Mouse (Mus musculus): ENCODE data around the gene Hoxa13.

Gene Hoxa13

GRCm38 (mm10) chr6:52260654-52261575 lies at the start of gene Hoxa13:
Gene Hoxa13, minus strand, starts transcription at chr6:52260880.
- DNase-seq (ENCODE audit: low spot score), result peak; percentile 66

GRCm38 (mm10) chr6:52310366-52310765 lies 49.7 kb upstream of the Hoxa13 start:
- peak; percentile 38 for DNase-seq (ENCODE audit: low spot score)

GRCm38 (mm10) chr6:52309766-52310165 lies 49.1 kb upstream of the Hoxa13 start:
- no peak for DNase-seq (ENCODE audit: low spot score)

DNA sequence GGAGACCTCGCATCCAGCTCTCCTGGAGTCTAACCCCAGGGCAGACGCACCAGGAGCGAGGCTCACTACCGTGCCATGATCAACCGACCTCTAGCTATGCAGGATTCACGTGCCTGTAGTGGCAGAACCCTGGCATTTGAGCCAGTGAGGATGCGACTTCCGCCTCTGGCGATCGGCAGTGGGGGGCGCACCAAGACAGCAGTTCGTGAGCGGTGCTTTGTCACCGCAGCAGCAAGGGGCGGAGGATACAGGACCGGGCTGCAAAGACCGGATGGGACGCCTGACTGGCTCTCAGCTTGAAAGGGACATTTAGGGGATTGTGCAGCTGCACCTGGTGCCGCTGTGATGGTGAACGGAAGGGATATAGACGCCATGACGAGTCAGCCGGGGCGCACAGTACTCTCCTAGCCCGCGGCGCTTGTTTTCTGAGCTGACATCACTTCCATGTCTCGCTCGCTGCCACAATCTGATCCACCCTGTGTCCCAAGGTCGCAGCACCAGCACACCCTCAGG lies 45.3 kb upstream of the Hoxa13 start:
- peak; percentile 63 for DNase-seq (ENCODE audit: low spot score)

- no peak for DNase-seq (ENCODE audit: low spot score)
These were observed 42.7 kb upstream of the Hoxa13 start for GRCm38 (mm10) chr6:52303426-52303825.

DNA sequence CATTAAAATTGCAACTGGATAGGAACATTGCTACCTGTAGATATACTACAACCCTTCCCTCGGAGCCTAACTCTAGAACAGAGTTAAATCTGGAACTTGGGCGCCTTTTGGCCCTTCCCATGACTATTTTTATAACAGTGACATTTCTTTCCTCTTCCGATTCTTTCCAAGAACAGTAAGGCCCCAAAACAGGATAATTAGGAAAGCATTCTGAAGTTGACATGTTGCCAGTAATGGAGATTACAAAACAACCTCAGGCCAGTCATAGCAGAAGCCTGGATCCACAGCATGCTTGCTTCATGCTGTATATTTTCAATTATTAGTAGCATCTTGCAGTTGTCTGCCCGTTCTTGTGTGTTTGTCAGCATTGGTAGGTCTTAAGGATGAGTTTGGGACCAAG lies 40.1 kb upstream of the Hoxa13 start:
- no peak for DNase-seq (ENCODE audit: low spot score)

DNA sequence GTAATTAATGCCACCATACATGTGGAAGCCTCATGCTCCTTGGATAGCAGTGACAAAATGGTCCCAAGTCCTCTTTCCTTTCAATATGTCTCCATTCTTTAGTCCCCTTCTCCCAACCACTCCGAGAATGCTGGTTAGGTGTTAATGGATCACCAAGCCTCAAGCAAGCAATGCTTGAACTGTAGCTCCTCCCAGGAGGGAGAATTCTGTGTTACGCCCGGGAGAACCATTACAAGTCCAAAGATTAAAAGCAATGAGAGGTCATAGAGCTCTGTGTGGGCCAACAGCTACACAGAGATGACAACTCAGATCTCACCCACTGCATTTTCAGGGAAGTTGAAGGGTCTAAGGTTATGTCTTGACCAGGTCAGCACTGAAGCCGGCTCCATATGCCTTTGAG lies 37.8 kb upstream of the Hoxa13 start:
- DNase-seq (ENCODE audit: low spot score), result no peak

GRCm38 (mm10) chr6:52294616-52295015 lies 33.9 kb upstream of the Hoxa13 start:
- DNase-seq (ENCODE audit: low spot score), result no peak

DNA sequence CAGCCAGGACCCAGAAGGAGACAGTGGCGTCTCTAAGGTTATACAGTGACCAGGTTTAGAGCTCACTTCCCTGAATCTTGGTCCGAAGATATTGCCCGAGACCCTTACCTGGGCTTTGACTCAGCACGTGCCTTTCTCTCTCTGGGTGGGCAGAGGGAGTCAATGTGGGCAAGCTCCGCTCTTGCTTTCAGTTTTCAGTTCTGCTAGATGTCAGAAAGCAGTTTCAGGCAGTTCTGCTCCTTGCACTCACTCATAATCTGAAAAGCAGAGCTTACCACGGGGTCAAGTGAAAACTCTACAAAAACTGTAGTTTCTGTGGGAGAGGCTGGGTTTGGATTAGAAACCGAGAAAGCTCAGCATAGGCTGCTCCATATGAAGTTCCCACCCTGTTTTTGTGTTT lies 31.6 kb upstream of the Hoxa13 start:
- no peak for DNase-seq (ENCODE audit: low spot score)

GRCm38 (mm10) chr6:52291021-52291860 lies 30.6 kb upstream of the Hoxa13 start:
- DNase-seq (ENCODE audit: low spot score), result peak; percentile 51

DNA sequence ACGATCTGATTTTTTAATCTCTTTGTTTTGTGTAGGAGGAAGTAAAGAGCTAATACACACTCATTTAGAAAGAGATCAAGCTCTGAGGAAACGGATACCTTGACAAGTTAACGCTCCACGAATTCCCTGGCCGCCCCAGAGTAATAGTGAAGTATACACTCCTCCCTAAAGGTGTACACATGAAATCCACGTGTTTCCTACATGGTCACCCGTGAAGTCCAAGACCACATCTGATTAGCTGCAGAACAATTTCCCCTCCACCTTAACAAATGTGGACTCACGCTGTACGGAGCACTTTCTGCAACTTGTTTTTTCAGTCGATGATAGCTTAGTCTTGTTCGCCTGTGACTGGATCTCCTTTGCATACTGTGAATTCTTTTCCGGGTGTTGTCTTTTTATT lies 29.5 kb upstream of the Hoxa13 start:
- DNase-seq (ENCODE audit: low spot score), result no peak

DNA sequence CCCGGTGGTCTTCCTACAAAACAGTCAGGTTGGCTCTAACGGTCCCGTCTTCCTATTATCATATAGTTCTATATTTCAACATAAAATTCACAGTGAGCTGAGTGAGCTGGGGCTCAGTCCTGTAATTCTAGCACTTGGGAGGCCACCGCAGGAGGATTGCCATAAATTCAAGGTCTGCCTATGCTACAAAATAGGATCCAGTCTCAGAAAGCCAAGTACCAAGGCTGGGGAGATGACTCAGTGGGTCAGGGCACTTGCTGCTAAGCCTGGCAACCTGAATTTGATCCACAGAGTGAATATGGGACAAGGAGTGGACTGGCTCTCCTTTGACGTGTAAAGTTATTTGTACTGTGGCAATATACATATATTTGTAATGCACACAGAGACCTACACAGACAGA lies 23.2 kb upstream of the Hoxa13 start:
- DNase-seq (ENCODE audit: low spot score), result no peak

GRCm38 (mm10) chr6:52281084-52281483 lies 20.4 kb upstream of the Hoxa13 start:
- no peak for DNase-seq (ENCODE audit: low spot score)

- DNase-seq (ENCODE audit: low spot score), result no peak
These were observed 16.2 kb upstream of the Hoxa13 start for GRCm38 (mm10) chr6:52276920-52277319.

- no peak for DNase-seq (ENCODE audit: low spot score)
These were observed 15.7 kb upstream of the Hoxa13 start for GRCm38 (mm10) chr6:52276382-52276781.

DNA sequence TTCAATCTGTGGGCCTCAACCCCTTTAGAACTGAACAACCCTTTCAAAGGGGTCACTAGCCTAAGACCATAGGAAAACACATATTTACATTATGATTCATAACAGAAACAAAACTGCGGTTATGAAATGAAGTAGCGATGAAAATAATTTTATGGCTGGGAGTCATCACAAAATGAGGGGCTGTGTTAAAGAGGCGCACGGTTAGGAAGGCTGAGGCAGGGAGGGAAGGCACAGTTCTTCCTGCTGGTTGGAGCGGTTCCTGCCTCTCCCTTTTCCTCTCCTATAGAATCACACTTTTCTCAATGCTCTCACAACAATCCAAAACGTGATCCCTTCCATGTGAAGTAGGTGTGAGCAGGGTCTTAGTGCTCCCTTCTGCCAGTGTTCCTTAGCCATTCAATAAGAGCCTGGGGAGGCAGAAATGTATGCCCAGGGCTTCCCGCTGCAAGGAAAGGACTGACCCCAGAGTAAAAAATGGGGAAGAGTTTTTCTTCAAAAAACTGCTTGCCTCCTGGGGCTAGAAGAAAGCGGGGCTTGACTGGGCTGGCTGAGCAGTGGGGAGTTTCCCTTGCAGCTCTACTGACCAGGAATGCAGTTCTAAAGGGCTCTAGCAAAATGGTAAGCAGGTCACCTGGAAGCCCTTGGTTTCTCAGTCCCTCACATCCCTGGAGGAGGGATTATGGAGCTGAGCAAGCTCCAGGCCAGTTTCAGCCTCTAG lies 15.0 kb upstream of the Hoxa13 start:
- DNase-seq (ENCODE audit: low spot score), result no peak

DNA sequence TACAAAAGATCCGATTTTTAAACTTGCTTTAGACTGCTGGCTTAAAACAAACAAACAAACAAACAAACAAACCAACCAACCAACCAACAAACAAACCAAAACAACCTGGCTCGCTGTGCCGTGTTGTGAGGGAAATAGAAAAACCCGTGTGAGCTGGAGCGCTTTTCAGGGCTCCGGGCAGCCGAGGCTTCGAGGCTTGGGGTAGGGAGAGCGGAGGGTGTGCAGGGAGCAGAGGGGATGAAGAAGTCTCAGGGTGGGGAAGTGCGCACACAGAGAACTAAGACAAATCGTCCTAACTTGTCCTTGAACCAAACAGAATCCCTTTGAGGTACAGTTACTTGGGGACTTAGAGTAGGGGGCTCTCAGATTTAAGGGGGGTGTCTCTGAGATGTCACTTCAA lies 13.9 kb upstream of the Hoxa13 start:
- no peak for DNase-seq (ENCODE audit: low spot score)

- DNase-seq (ENCODE audit: low spot score), result peak; percentile 27
These were observed 13.1 kb upstream of the Hoxa13 start for GRCm38 (mm10) chr6:52273656-52274280.

GRCm38 (mm10) chr6:52272766-52273655 lies 12.3 kb upstream of the Hoxa13 start:
- DNase-seq (ENCODE audit: low spot score), result no peak
